Mouse (Mus musculus) megakaryocyte progenitor cell, adult 5-6 weeks (primary cell): Measurements from ENCODE around the gene Rap1gap2. TPM values are rescaled to one million over a fixed set of nuclear protein-coding genes. Genes with fewer than 3 reads are reported as not detected.
A peak's percentile ranks its signal among the peaks of the same experiment; 100 is the strongest.

Experiments
- ATAC-seq: replicated peaks from 2 replicates; pipeline ENCODE4 v1.8.0; 2016; ENCODE audit warnings: mild to moderate bottlenecking, moderate TSS enrichment, inconsistent platforms; ENCODE audit not compliant: poor library complexity
- total RNA-seq, 2 experiments: library from RNA; stranded (forward) in 1 of 2; stranded (reverse) in 1 of 2; fragments of 157-497, 149-512 nt in 1 of 2; fragments of 200-1000 nt in 1 of 2; gene quantifications; 2 replicates each; pipeline versions ENCODE4 v1.2.3 to v1.2.4; 2015 to 2017

The Rap1gap2 gene
- total RNA-seq, 2 experiments from 2014 or later, result 1.3 to 1.4 TPM

DNA sequence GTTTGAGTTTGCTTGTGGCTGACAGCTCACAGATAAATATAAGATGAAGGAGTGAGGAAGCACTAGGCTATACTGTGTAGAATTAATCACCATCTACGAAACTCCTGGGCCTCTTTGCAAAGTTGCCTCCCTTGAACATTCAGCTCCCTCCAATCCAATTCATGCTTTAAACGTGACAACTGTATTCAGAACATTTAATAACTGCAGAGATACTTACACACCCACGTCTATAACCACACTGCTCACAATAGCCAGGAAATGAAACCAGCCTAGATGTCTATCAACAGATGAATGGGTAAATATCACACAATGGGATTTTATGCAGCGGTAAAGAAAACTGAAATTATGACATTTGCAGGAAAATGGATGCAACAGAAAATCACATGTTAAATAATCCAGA lies 189.6 kb downstream of the Rap1gap2 start:
- no peak for ATAC-seq

GRCm38 (mm10) chr11:74419601-74420000 lies 191.1 kb downstream of the Rap1gap2 start:
- ATAC-seq, result no peak

- ATAC-seq, result no peak
Measured at GRCm38 (mm10) chr11:74415736-74416135, 195.0 kb downstream of the Rap1gap2 start.

GRCm38 (mm10) chr11:74414112-74414511 lies 196.6 kb downstream of the Rap1gap2 start:
- ATAC-seq, result no peak

GRCm38 (mm10) chr11:74413449-74413972 lies 197.2 kb downstream of the Rap1gap2 start:
- ATAC-seq, result no peak

GRCm38 (mm10) chr11:74412462-74412861 lies 198.3 kb downstream of the Rap1gap2 start:
- ATAC-seq, result no peak

DNA sequence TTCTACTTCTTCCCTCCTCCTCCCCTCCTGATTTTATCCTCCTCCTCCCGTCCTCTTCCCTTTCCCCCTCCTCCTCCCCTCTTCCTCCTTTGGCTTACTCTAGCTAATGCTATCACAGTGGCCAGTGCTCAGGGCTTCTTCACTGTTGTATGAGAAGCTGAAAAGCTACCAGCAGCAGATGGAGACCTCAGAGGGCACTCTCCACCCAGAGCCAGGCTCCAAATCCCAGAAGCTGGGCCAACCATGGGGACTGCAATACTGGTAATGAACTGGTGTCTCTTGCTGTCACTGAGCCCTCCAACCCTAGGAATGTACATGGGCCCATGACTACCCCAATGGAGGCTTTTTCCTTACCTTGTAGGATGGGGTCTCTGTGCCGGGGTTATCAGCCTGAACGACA lies 198.8 kb downstream of the Rap1gap2 start:
- no peak for ATAC-seq

DNA sequence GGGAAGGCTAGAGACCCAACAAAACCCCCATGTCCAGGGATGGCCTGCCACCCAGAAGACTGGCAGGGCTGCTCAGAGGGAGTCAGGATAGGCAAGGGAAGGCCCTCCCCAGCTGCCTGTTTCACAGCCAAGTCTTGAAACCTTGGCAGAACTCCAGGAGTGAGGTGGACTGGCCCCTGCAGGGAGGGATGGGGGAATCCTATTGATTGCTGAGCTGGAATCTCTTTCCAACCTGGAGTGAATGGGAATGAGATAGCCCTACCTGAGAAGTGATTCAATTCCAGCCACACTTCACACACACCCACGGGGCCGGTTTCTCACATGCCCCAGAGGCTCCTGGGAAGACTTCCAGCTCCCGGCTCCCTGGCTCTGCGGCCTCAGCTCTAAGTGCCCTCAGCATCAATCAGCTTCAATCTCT lies 200.9 kb downstream of the Rap1gap2 start:
- no peak for ATAC-seq

DNA sequence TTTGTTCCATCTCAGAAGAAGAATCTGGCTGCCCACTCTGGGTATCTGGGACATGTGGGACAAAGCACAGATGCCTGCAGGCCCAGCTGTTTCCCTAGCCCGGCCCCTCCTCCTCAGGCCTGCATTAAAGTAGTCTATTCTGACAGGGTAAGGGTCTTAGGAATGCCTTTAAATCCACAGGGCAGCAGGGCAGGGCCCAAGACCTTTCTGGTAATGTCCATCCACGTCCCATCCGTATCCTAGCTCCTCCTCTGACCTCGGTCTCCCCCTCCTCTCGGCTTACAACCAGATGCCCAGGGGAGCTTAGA lies 201.3 kb downstream of the Rap1gap2 start:
- no peak for ATAC-seq

DNA sequence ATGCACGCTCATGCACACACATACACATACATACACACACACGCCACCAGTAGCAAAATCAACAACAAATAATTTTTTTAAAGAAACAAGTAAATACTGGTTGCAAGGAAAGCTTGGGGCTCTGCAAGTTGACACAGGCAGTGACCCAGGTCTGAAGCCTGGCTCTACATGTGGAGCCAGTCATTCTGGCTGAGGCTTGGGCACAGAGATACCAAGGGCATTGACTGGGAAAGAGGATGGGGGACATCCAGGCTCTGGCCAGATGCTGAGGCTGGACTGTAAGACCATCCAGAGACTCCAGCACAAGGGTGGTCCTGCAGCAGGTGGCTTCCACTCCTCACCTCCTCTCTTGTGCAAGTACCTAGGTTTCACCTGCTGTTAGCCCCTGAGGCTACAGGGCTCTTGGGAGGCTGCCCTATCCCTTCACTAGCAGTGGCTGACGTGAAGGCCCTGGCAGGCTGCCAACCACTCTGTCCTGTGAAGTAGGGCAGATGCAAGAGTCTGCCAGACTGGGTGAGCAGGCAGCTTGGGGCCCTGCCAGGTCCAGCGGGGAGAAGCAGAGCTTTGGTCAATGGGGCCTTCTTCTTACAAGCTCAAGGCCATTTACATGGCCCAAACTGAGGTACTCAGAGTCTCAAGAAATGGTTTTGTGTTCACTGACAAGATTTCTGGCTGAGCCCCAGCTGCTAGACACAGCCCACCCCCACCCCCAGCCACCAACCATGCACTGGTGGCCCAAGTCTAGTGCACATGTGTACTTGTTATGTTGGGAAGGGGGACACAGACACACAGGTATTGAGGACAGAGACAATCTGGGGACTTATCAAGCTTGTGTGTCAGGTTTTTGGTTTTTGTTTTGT lies 201.9 kb downstream of the Rap1gap2 start:
- ATAC-seq, result peak; percentile 44; the same call in 1 of the 2 replicates

DNA sequence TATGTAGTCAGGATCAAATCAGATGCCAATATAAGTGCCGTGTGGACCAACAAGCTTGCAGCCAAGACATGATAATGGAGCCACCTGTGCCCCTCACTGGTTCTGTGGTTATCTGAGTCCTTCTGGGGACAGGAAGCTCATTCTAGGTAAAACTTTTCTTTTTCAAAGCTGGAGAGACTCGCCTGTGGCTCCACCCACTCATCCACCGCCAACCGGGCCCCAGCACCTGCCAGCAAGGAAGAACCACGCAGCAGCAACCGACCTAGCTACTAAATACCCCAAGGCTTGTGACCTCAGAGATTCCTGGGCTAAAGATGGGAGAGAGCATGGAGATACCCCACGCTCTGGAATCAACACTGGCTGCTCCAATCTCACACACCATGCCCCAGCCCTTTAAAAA lies 205.5 kb downstream of the Rap1gap2 start:
- ATAC-seq, result no peak

GRCm38 (mm10) chr11:74404216-74404615 lies 206.5 kb downstream of the Rap1gap2 start:
- no peak for ATAC-seq

- peak; percentile 69 for ATAC-seq
Measured at GRCm38 (mm10) chr11:74402126-74402525, 208.6 kb downstream of the Rap1gap2 start.

GRCm38 (mm10) chr11:74395583-74395982 lies 215.1 kb downstream of the Rap1gap2 start:
- no peak for ATAC-seq

DNA sequence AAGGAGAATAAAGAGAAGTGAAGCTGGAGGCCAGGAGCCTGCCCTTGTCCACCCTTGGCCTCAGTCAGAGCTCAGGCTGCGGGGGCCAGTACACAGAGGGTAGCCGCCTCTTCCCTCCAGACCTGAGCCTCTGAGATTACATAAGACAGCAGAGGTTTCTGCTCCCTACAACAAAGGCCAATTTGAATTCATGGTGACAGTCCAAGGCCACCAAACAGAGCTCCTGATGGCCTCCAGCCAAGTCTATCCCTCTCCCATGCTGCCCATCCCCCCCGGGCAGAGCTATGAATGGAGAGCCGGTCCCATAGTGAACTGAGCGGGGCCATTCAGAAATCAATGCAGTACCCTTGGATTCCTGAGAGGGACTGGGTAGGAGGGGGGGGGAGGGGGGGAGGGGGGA lies 217.2 kb downstream of the Rap1gap2 start:
- no peak for ATAC-seq

DNA sequence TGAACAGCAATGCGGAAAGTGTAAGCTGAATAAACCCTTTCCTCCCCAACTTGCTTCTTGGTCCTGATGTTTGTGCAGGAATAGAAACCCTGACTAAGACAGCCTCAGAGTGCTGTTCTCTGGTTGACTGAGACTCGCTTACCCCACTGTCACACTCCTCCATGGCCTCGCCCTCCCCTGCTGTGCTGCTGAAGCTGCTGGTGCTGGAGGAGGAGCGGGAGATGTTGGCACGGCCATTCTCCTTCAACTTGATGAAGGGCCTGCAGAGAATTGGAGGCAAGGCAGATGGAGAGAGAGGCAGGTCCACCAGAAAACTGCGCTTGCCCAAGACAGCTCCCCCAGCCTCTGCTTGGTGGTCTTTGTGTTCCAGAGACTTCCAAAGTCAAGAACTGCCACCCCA lies 217.8 kb downstream of the Rap1gap2 start:
- ATAC-seq, result no peak

GRCm38 (mm10) chr11:74391899-74392298 lies 218.8 kb downstream of the Rap1gap2 start:
- ATAC-seq, result peak; percentile 63

DNA sequence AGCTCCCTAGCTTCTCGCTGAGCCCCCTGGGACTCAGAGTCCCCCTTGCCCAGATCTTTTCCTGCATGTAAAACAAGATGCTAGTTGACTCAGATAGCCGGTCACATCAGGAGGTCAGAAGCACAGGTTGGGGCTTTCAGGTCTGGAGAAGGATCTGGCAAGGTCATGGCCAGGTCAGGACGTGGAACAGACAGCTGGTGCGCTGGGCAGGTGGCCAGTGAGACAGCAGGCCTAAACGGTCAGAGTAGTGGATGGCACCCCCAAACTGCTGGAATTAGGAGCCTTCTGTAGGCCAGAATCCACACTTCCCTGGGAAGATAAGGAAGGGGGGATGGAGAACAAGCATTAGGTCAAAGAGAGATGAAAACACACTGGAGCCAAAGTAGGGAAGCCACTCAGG lies 223.5 kb downstream of the Rap1gap2 start:
- no peak for ATAC-seq

DNA sequence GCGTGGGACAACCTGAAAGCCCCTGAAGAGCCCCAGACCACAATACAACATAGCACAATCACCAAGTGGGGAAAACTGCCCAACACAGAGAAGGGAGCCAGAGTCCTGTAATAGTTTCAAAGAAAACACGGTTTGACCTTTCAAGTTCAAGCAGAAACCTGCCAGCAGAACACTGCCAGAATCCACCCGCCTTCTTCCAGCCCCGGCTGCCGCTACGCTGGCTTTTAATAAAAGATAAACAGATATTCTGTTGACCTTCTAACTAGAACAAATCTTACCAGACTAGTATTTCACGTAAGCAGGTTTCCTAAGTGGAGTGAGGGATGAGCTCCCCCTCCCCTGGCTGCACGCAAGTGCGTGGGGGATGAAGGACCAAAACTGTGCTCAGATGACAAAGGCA lies 225.0 kb downstream of the Rap1gap2 start:
- no peak for ATAC-seq

DNA sequence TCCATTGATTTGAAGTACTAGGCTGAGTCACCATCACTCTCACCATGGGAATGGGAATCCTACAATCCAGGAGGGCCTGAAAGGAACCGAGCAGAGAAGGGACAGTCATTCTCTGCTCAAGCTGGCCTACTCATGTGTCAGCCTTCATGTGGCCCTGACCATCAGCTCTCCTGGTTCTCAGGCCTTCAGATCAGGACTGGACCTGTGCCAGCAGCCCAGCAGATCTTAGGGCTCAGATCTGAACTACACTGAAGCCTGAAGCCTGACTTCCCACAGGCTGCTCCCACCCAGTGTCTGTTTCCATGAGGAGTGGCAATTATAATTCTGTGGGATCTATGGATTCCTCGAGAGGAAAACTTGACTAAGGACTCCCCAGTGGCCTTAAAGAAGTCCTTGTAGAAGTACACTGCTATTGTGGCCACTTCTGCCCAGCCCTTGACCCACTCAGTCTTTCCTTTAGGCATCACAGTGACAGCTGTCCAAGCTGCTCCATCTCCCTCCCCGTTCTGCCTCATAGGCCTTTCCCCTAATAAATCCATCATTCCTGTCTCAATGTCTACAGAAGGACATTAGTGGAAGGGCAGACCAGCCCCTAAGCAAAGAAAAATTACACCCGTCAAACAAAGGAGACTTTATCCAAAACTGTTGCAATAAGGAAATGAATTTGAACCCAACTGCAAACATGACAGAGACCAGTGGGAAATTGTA lies 231.4 kb downstream of the Rap1gap2 start:
- no peak for ATAC-seq

DNA sequence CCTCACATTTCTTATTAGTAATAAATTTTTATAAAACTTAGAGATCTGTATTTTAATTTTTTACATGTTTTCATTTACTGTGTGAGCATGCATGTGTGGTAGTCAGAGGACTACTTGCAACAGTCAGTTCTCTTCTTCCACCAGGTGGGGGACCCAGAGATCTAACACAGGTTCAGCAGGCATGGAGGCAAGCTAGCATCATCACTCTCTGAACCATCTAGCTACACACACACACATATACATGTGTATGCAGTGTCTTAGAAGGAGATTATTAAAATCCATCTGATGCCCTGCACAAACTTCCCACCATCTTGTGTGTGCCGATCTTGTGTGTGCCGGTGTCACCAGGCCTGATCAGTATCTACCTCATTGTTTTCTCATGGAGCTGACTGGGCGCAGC lies 233.9 kb downstream of the Rap1gap2 start:
- peak; percentile 78 for ATAC-seq
